Mouse (Mus musculus) kidney, postnatal 25 days (tissue): ENCODE measurements around the gene Ppp2r2c.

Source experiments
- DNase-seq, 2 experiments: peaks; one replicate each; pipeline ENCODE4 v3.0.0; 2021; ENCODE audit warnings: mixed read lengths in 2 of 2

The Ppp2r2c gene

GRCm38 (mm10) chr5:36988781-36989624 lies 120.7 kb downstream of the Ppp2r2c start, which contains the start of gene Wfs1:
TSS of gene Wfs1 (minus strand) at chr5:36989205.
- DNase-seq: peak; percentile 98 to 100

- no peak for DNase-seq
Observed at GRCm38 (mm10) chr5:36989625-36989977, 121.3 kb downstream of the Ppp2r2c start.

GRCm38 (mm10) chr5:36990196-36990595 lies 121.9 kb downstream of the Ppp2r2c start:
- DNase-seq: no peak

DNA sequence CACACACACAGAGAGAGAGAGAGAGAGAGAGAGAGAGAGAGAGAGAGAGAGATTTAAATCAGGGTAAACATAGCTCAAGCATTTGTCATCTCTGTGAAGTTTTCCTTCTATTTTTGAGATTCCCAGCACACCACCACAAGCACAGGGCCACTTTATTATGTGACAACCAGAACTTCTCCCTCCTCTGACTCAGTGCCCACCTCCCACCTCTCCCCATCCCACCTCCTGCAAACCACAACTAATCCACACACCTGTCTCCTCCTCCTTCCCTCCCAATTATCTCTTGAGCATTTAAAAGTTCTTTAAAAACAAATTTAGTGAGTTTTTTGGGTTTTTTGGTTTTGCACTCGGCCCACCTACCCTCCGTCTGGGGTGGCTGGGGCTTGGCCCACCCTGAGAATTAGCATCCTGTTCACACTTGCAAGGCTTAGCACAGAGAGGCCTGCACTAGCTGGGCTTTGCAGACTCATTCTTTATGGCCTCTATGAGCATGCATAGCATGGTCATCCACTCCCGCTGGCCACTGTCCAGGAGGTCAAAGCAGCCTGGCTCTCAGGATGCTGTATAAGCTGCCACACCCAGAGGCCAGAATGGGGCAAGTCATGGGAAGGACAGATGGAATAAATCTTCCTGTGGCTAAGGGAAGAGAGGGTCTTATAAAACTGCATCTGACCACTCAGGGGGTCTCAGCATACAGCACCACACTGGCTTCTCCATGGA lies 122.5 kb downstream of the Ppp2r2c start:
- peak in 1 of 2 experiments; percentile 23 for DNase-seq

DNA sequence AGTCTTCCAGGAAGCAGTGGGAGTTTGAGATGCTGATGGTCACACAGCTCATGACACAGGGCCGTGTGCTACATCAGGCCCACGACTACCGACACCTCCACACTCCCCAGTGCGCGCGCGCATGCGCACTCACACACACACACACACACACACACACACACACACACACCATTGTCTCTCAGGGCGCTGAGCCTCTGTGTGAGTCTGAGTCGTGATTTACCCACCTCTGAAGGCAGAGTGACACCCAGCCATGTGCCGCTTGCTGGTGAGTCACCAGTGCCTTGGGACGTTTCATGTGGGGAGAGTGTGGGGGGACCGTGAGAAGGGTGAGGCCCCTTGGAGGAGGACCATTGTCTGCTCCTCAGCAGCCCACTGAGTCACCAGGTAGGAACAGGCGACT lies 128.1 kb downstream of the Ppp2r2c start:
- no peak for DNase-seq

GRCm38 (mm10) chr5:36997996-36998395 lies 129.7 kb downstream of the Ppp2r2c start:
- no peak for DNase-seq

GRCm38 (mm10) chr5:37001002-37001401 lies 132.7 kb downstream of the Ppp2r2c start:
- DNase-seq: no peak

- peak; percentile 51 to 84 for DNase-seq
Observed at GRCm38 (mm10) chr5:37002001-37002400, 133.7 kb downstream of the Ppp2r2c start.
